Mouse (Mus musculus): ENCODE results near the gene Olfr341. TPM values are rescaled to one million over a fixed set of nuclear protein-coding genes. Genes with fewer than 3 reads are reported as not detected.

Olfr341 gene
- under 1 TPM; 0.13 to 0.41 TPM for polyA plus RNA-seq (2017; shearing (Covaris generic))

GRCm38 (mm10) chr2:36482368-36482767, at the start of gene Olfr341:
Olfr341 (minus strand) TSS chr2:36482468.

DNA sequence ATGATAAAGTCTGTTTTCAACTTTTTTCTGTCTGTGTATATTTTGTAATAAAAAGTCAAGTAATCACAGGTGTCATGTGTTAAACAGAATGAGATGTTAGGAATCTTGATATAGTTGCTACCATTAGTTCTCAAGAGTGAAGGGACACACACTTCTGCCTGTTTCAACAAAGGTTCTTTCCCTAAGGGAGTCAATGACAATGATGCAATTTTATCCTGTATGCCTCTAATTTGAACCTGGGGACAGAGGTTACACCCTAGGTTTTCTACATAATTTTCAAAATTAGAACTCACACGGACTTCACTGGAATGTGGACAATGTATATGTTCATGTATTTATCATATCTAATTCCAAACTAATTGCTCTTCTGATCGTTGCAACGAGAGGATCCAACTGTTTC, 42.4 kb upstream of the Olfr341 start, which contains the start of gene Olfr342:
TSS of gene Olfr342 (plus strand) at position 301 of the 400 bp plus-strand sequence.

GRCm38 (mm10) chr2:36452287-36452686, 30.0 kb downstream of the Olfr341 start, which contains the start of gene Olfr340:
Olfr340 (plus strand) TSS chr2:36452587.

Other genes with a start within 250 kb of the Olfr341 start
- under 1 TPM; 0.17 to 0.27 TPM for gene Olfr338, start 108.9 kb downstream of the Olfr341 start, polyA plus RNA-seq (2017; shearing (Covaris generic))
- gene Olfr339, start 63.5 kb downstream of the Olfr341 start, polyA plus RNA-seq (2017; shearing (Covaris generic)), result under 1 TPM in 1 of 2 experiments, not detected in 1; 0.56 TPM
- under 1 TPM in 1 of 2 experiments, not detected in 1; 0.17 TPM for gene Olfr340, start 29.9 kb downstream of the Olfr341 start, polyA plus RNA-seq (2017; shearing (Covaris generic))
- gene Olfr342, start 42.5 kb upstream of the Olfr341 start, polyA plus RNA-seq (2017; shearing (Covaris generic)), result not detected
- under 1 TPM; 0.07 to 0.27 TPM for gene Olfr344, start 84.2 kb upstream of the Olfr341 start, polyA plus RNA-seq (2017; shearing (Covaris generic))
- 1 to 10 TPM in 1 of 2 experiments, not detected in 1; 1.7 TPM for gene Olfr345, start 157.6 kb upstream of the Olfr341 start, polyA plus RNA-seq (2017; shearing (Covaris generic))
- gene Olfr346, start 203.3 kb upstream of the Olfr341 start, polyA plus RNA-seq (2017; shearing (Covaris generic)), result under 1 TPM; 0.20 TPM
- gene Olfr347, start 249.4 kb upstream of the Olfr341 start, polyA plus RNA-seq (2017; shearing (Covaris generic)), result not detected